Mouse (Mus musculus) right cerebral cortex, postnatal 25 days (tissue): ENCODE results near the gene C87977.
"Not testable (repeated sequence)": the region's sequence is repeated elsewhere in the genome, so short reads cannot be mapped to it uniquely, and the experiment has no call there.

Experiments used
- DNase-seq: peaks from one replicate; pipeline ENCODE4 v3.0.0; 2022

The C87977 gene

DNA sequence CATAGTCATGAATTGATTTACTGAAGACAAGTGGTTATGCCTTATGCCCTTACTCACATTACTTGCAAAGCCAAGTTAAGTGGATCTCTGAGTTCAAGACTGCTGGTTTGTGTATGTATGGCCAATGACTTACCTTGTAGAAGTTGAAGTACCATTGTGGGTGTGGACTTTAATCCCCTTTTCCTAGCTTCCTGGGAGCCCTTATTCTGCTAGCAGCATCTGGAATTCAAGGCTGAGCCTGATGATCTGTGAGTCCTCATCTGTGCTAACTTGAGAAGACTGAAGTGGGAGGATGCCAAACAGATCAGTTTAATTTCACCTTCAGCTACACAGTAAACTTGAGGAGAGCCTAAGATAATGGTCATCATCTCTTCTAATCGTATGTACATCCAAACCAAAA is at the start of gene C87977:
Gene C87977, minus strand, starts transcription at position 101 of the 400 bp plus-strand sequence.
- not testable (repeated sequence) for DNase-seq

GRCm38 (mm10) chr4:144254768-144255167 is 41.6 kb upstream of the C87977 start:
- not testable (repeated sequence) for DNase-seq

DNA sequence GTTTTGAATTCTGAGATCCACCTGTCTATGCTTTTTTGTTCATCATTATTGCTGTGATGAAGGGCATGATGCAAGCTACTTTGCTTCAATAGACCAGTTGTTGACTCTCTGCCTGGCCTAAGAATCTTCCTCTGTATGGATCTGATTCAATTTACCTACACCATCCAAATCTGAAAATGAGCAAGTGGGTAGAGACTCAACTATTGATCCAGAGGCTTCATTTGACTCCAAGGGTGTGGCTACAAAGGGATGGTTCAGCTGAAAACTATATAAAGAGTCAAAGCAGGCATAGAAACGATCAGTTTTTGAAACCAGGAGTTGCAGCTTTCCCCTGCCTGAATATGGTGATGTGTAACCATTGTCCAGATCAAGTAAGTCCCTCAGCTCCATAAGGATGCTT is 22.7 kb downstream of the C87977 start, which contains the start of gene Oog2:
Gene Oog2, plus strand, starts transcription at position 301 of the 400 bp plus-strand sequence.
- no peak for DNase-seq

- no peak for DNase-seq
Measured at GRCm38 (mm10) chr4:144162563-144162962, 50.6 kb downstream of the C87977 start, which contains the start of gene Oog3. Gene Oog3 (minus strand): TSS chr4:144162663.
